Mouse (Mus musculus) mouse embryonic stem cell (cell line): ENCODE results near the gene Gm10256.
"Not testable (repeated sequence)": the region's sequence is repeated elsewhere in the genome, so short reads cannot be mapped to it uniquely, and the experiment has no call there.

Source experiments
- in situ Hi-C, 2 experiments: fragments of 300-500 bp; cut with MboI; formaldehyde crosslinking; loops; 1 replicate in 1 of 2; 3 replicates in 1 of 2; pipeline ENCODE4 v1.14.3; 2019 to 2020; ENCODE audit warnings: low sequenced_read_pairs in 2 of 2, low pct_unique_long_range_greater_than_20kb in 1 of 2, mixed read lengths in 1 of 2; ENCODE audit not compliant: unreplicated experiment in 1 of 2

Gm10256 gene

GRCm38 (mm10) chrY:2830380-2830779 is at the start of gene Gm10256, which contains the start of gene Rbmy:
TSS of gene Gm10256 (plus strand) at chrY:2830699.
TSS of gene Rbmy (plus strand) at chrY:2830680.
- in situ Hi-C loops = not testable (repeated sequence)

- in situ Hi-C loops = not testable (repeated sequence)
These were observed 34.4 kb upstream of the Gm10256 start, which contains the start of gene Gm4064 for GRCm38 (mm10) chrY:2796105-2796504. TSS of gene Gm4064 (minus strand) at chrY:2796205.

- in situ Hi-C loops = not testable (repeated sequence)
These were observed 70.2 kb downstream of the Gm10256 start, which contains the start of gene Gm10352 for GRCm38 (mm10) chrY:2900689-2901088. TSS of gene Gm10352 (plus strand) at chrY:2900989.
